Mouse (Mus musculus) NIH3T3 (cell line): ENCODE measurements around the gene Gsc.
A peak's percentile ranks its signal among the peaks of the same experiment; 100 is the strongest.

Source experiments
- DNase-seq: peaks from one replicate; pipeline ENCODE4 v3.0.0-alpha.2; 2012; ENCODE audit warnings: low read depth

Gsc gene

DNA sequence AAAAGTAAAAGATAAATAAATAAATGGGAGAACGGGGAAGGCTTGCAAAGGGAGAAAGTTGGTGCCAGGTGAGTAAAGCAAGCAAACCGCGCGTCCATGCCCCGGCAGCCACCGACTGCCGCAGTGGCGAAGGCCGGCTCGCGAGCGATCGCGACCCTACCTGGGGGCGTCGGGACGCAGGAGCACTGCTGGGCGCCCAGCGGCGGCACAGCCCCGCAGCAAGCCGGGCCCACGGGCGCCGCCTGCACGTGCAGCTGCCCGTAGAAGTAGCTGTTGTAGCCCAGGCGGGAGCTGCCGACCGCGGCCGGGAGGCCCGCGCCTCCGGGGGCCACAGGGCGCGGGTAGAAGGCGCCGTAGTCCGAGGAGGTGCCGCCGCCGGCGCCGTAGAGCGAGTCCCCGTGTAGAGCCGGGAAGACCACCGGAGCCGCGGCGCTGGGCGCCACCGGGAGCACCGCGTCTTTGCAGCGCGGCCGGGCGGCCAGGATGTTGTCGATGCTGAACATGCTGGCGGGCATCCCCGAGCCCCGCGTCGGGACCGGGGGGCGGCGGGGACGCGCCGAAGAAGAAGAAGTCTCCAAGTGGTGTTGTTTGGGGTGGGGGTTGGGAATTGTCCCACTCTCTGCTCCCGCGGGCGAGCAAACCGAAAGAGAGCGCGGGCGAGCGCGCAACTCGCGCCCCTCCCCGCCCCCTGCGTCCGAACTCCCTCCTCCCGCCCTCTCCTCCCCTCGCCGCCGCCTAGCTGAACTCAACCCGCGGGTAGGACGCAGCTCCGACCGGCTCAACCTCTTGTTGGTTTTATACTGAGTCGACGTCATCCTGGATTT, at the start of gene Gsc:
TSS of gene Gsc (minus strand) at position 730 of the 824 bp plus-strand sequence.
- no peak for DNase-seq

DNA sequence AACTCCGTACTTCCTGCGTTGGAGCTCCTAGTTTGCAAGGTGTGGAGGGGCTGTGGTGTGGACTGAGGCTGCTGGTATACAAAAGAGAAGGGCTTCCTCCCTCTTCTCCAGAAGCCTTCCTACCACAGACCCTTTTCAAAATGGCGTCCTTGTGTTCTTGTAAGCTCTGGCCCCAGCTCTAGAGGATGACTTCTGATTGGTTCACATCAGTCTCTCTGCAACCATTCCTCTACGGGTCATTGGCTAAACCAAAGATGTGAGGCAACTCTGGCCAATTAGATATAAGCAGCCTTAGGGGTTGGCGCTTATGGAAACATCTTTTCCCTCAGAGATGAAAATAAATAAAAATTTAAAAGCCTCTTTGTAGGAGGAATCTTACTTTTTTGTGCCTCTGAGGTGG, 46.6 kb upstream of the Gsc start:
- no peak for DNase-seq

DNA sequence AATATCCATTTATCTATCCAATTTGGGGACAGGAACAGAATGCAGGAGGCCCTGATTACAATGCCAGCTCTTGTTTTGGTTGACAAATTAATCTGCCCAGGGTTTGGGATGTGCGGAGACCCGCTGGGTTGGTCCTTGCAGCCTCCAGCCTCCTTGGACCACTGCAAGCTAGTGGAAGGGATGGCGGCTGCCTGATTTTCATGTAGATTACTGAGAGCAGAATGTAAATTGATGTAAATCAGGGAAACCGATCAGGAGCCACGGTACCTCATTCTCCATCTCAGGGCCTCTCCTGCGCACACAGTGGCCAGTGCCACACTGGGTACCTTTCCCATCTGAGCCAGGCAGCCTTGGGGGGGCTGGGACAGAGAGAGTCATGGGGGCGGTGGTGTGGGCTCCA, 34.8 kb upstream of the Gsc start:
- no peak for DNase-seq

DNA sequence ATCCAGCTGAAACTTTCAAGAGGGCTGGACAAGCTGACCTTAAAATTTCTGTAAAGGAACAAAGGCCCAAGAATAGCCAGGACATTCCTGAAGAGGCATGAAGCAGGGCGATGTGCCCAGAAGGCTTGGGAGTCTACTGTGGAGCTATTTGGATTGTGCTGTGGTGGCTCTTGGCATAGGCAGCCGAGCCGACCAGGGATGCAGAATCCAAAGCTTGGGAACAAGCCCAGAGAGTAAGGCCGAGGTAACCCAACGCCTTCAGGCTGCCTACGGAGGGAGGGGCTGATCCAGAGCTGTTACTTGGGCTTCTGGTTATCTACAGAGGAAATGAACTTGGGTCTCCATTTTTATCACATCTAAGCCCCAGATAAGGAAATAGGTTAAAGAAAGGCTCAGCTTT, 18.9 kb upstream of the Gsc start:
- peak; percentile 9 for DNase-seq

DNA sequence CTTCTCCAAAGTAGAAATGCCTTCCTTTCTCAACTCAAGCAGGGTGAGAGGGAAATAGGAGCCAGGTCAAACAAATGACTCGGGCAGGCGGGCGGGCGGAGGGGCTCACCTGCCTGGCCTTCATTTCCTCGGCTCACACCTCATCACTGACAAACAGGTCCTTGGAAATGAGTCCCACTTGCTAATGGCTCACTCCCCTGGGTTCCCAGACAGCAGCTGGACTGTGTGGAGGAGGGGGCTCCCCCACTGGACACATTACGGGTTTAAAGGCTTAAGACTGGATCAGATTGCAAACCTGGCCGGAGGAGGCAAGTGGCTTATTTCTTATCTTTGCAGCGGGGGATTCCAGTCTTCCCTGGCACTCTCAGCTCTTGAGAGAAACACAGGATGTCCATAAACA, 13.1 kb upstream of the Gsc start:
- DNase-seq, result no peak

DNA sequence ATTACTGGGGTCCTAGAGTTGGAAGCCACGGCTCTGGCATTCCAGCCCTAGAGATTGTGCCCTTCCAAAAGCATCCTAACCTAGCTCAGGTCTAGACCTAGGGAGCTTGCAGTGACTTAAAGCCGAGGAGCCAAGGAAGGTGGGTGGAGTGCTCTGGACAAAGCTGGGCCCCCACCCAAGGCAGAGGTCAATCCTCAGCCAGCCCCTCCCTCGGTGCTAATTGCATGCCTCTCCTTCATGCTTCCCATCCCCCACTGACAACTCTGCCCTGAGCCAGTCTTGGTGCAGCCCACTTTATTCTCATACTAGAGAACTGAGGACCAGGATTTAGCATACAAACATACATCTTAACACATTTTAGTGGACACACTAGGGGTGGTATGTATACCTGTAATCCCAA, 12.0 kb upstream of the Gsc start:
- DNase-seq, result no peak

DNA sequence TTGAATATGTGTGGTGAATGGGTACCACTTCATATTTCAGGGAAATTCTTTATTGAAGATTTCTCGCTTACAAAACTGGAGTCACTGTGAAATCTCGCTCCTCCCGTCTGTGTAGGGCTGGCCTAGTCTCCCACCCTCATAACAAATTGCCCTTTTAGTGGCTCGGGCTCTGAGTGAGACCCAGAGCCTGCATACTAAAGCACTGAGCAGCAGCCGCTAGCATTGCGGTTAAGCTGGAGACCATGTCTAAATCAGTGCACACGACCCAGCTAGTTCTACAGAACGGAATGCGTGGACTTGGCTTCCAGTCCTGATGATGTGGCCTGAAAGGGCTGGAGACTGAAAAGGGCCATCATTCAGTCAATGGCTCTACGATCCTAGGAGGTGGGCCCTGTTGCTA, 7.9 kb upstream of the Gsc start:
- no peak for DNase-seq

DNA sequence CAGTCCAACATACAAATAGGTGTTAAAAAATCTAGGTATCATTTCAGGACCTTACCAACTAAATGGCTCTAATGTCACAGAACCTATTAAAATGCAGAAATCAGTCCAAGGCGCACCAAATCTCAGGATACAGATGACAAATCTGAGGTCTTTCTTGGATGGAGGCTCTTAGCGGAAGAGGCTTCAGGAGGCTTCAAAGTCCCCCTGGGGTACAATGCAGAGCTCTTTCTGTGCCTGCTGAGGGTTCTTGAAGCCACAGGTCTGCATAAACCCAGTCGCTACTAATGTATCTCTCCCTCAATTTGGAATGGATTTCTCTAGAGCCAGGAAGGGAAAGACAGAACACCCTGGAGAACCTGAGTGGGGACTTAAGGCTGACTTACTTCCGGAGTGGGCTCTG, 5.1 kb upstream of the Gsc start:
- DNase-seq, result no peak

DNA sequence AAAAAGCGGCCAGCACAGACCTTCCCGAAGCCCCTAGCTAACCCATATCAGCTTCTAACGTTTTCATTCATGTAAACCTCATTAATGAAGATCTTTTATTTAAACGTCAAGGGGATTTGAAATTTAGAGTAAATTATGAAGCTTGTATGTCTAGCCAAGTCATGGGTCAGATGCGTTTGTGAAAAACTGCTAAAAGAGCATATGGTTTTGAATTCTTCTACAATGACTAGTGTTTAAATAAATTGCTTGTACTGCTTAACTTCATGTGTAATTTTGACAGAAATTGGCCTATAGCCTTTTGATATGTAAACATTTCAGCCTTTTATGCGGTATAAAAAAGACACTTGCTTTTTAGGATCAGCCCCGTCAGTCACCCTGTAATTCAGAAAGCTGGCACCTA, 4.4 kb upstream of the Gsc start:
- DNase-seq, result no peak

DNA sequence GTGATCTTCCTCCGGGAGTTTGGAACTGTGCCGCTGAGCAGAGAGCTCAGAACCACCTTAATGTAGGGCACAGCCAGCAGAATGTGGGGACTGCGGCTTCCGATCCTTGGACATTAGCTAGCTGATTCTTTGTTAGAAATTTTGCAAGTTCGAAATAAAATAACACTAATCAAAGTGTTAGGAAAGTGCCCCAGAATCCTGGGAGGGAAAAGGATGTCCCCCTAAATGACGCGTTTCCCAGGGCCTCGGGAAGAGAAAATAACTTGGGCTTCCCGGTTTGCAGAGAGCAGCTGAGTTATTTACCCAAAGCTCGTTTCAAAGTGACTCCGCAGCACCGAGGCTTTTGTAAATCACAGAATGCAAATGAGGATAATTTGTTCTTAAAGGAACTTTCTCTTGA, 3.9 kb upstream of the Gsc start:
- DNase-seq, result no peak

DNA sequence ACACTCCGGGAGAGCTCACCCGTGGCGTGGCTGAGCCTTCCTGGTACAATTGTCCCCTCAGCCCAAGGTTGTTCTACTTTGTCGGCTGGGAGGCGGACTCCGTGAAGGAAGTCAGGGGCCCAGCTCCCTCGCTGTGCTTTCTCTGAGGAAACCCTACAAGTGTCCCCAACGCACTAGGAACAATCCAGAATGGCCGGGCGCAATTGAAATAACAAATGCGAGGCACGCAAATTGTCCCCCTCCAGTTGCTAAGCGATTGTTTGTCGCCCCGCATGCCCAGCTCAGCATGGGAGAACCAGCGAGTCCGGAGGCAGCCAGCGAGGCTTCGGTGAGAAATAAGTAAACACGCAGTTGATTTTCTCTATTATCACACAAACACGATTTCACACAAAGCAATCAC, 2.8 kb upstream of the Gsc start:
- no peak for DNase-seq

DNA sequence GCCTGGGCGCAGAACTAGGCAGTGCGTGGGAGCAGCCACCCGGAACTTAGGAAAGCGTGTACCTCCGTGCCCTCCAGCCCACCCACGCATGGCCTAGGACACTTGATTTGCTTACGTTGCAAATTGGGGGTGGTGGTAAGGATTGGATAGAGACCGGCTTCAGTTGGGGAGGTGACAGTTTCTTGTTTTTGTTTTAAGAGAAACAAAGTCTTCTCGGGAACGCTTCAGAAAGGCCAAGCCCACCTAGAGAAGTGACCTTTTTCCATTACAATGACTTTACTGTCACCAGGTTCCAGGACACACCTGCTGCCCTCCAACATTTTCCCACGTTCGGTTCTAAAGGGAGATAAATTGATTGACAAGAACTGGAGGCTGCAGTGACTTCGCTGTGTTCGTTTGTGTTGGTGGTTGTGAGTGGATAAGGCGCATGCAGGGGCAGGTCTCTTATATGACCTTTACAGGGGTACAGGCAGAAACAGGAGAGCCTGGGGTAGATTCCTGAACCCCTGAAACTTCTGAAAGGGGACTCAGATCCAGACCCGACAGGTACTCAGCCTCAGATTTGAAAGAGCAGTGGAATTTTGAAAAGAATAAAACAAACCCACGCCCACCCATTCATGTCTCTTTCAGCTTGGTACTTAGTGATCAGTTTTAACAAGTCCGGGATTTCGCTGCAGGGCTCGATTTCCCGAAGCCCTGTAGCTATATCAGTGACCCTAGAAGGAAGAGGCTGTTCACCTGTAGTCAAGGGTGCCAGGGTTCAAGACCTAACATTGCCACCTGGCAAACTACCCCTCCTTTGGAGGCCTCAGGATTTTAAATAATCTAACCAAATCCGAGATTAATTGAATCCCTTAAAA, 2.0 kb upstream of the Gsc start:
- no peak for DNase-seq

DNA sequence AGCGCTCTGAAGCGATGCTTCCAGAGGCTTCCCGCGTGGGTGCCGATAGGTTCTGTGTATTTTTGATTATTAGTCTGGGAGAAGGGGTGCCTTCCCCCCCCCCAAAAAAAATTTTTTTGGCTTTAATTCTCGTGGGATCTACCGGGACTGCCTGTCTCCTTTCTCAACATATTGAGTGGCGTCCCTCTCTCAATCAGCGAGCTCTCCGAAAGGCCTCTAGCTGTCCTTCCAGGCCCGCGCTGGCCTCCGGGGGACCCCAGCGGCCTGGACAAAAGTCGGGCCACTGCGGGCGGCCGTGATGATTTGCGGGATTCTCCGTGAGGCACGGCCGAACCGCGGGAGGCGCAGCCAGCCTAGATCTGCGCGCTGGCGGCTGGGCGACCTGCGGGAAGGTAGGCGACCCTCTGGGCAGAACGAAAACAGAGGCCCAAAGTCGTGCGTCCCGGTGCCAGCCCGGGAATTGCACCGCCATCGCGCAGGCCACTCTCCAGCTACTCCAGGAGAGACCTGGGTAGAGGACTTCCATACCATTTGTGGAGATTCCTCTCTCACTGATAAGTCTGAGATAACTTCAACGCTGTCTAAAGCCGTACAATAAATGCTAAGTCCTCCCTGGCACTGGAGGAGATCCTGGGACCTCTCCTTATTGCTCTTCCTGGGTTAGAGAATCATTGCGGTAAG, 1.2 kb upstream of the Gsc start:
- no peak for DNase-seq

DNA sequence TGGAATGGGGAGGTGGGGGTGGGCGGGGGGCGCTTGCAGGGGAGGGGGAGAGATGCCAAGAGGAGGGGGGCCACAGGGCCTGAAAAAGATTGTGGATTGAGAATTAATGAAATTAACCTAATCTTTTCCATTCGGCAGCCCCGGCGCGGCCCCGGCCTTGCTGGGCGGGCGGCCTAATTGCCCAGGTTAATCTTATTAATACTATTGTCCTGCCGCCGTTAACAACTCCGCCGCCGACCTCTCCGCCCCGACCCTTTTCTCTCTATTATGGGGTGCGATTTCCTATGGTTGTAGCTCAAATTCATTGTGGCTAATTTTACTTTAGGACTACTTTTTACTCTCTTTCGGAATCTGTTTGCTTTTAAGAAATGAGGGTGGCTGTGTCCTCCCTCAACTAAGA, 362 bp upstream of the Gsc start:
- no peak for DNase-seq

DNA sequence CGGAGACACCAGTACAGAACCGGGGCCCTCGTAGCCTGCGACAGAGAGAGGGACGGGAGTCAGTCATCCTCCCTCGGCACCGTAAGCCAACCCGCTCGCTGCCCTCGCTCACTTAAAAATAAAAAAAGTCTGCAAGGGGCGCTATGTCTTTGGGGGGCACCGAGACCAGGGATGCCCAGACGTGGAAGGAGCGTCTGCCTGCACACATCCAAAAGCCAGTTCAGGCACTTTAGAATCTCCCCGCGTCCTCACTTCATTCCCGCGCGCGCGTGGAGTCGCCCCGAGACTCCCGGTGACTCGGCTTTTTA, 958 bp downstream of the Gsc start:
- no peak for DNase-seq

DNA sequence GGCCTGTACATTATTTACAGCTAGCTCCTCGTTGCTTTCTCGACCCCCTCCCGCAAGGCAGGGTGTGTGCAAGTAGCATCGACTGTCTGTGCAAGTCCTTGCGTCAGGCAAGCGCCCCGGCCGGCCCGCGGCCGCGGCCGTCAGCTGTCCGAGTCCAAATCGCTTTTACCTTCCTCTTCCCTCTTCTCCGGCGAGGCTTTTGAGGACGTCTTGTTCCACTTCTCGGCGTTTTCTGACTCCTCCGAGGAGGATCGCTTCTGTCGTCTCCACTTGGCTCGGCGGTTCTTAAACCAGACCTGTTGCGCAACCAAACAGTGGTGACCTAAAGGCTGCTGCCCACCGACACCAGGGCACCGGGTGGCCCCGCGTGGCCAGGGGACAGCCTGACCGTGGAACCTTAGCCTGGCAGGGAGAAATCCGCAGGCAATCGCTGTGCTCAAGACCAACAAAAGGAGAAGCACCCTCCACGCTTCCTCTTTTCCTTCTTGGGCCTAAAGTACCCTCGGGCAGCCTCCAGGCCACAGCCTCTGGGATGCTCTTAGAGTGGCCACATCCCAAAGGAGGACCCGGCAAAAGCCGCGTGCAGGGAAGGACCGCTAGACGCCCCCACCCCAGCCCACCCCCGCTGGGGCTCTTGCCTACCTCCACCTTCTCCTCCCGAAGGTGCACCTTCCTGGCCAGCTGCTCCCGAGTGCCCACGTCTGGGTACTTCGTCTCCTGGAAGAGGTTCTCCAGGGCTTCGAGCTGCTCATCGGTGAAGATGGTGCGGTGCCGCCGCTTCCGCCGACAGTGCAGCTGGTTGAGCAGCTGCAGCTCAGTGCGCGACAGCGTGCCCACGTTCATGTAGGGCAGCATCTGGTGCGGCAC, 1.5 kb downstream of the Gsc start:
- no peak for DNase-seq

DNA sequence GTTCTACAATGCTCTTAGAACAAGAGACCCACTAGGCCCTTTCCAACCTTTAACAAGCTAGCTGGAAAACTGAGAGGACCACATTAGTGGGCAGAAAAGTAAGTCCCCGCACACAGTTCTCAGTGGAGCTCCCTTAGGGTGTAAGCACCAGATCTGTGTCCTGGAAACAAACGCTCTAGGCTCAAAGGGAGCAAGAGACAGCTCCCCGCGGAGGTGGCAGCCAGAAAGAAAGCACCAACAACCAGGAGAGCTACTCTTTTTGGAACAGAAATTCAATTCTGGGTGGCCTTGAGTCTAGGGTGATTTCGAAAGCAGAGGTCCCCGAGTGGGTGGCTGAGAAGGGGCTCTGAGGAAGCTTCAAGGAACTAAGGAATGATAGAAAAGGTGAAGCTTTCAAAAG, 2.5 kb downstream of the Gsc start:
- DNase-seq, result no peak

DNA sequence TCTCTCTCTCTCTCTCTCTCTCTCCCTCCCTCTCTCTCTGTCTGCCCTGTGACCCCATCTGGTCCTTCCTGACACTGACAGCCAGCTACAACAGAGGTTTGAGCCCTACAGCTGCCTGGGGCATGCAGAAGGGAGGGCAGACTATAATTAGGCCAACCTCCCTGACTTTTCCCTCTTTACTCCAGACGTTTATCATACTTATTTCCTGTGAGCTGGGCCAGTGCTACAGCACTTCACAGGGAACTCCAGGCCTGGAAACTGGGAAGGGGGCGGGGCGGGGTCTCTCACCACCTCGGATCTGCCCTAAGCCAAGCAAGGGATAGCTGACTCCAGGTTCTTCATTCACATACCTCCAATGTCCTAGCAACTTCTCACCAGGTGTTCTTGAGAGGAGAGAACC, 4.3 kb downstream of the Gsc start:
- no peak for DNase-seq

DNA sequence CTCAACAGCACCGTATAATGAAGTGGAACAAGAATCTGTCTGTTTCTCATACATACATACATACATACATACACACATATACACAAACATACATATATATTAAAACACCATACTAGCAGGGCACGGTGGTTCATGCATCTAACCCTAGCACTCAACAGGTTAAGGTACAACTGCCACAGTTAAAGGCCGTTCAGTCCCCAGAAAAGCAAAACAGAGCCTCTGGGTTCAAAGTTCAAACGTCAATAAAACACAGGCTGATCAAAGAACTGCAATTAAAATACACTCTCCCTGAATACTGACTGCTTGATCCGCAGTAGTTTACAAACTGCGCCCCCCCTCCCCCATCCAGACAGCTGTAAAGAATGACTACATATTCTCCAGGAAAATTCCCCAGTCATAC, 5.8 kb downstream of the Gsc start:
- no peak for DNase-seq

DNA sequence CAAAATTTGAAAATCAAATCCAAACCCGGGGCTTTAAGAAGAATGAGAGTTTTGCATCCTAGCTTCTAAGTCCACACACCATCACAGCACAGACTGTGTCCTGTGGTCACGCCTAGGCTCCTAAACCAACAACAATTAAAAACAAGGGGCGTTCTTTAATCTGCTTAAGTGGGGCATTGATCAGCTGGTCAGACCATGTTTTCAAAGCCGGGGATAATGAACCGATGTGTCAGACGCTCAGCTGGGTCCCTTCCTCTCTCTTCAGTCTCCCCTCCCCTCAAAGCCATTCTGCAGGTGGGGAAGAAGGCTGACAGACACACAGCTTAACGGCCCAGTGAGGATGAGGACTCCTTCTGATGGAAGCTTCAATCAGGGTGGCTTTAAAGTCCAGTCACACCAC, 6.2 kb downstream of the Gsc start:
- no peak for DNase-seq

DNA sequence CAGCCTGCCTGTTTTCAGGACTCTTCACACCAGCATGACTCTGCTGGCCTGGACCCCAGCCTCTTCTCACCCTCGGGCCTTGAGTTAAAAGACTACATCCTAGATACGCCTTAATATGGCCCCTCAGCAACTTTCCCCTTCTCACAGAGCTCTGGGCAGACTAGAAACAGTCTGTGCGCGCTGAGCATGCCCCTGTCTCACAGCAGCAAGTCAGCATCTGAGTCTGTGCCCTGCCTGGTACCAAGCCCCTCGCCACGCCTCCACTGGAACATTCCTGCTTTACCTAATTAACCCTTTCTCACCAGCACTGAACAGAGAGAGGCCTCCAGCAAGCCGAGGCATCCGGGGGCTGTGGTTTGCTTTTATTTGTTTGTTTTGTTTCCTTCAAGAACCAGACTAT, 11.8 kb downstream of the Gsc start:
- DNase-seq, result no peak

DNA sequence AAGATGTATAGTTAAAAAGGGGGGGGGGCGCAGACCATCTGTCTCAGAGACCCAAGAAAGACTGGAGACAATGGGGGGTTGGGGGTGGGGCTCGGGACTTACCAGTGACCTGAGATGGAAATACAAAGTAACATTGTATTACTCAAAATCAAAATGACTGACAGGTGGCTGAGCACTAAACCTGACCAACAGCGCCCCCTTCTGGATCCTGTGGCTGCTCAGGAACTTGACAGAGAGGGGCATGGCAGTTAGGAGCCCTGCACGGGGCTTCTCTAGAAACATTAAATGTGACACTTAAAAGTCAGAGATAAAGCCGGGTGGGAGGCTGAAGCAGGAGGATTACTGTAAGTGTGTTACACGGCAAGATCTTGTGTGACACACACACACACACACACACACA, 13.8 kb downstream of the Gsc start:
- DNase-seq, result peak; percentile 12
